Comparison of ENCODE assay signal across 8 mouse cellular contexts in genomic region chr13:68601184-68601583, GRCm38 (mm10). TPM values are rescaled to one million over a fixed set of nuclear protein-coding genes. Genes with fewer than 3 reads are reported as not detected.
DNase-seq lines count a peak whose midpoint lies in the region; ATAC-seq and TF ChIP-seq lines count a peak whose summit lies in the region.

No protein-coding gene starts in this region.

- peak; percentile 18 for TF ChIP-seq CTCF in liver, embryonic 14.5 days (IDR thresholded peaks at IDR 0.05; ENCODE audit: low read depth)

- WGBS in liver, embryonic 14.5 days (ENCODE audit: insufficient replicate concordance) = 29% methylated on average over 6 of the region's 6 CpGs
- 31% methylated on average over 6 of the region's 6 CpGs for WGBS in liver, embryonic 12.5 days (ENCODE audit: insufficient replicate concordance)
- 9% methylated on average over 6 of the region's 6 CpGs for WGBS in neural tube, embryonic 15.5 days

- H3K4me3 ChIP-seq in liver, embryonic 14.5 days (ENCODE audit: insufficient read depth in 1 of 2, low read depth in 2 of 2, low read length in 2 of 2) = no peak overlapping the region
- H3K4me3 ChIP-seq in liver, embryonic 12.5 days = no peak overlapping the region
- no peak overlapping the region for H3K4me3 ChIP-seq in neural tube, embryonic 15.5 days (replicated peaks)

- DNase-seq in frontal cortex, postnatal 25 days (ENCODE audit: low spot score in 2 of 2) = no peak
- no peak for DNase-seq in liver, embryonic 14.5 days (ENCODE audit: low read depth in 3 of 3, low spot score in 3 of 3)
- DNase-seq in kidney, postnatal 4 days = peak; percentile 53 to 67
- DNase-seq in urinary bladder, adult 2 months (ENCODE audit: low spot score) = no peak
- no peak for DNase-seq in testis, postnatal 10 days (ENCODE audit: low spot score)

- no peaks in the 10 kb centered on the region for H3K36me3 ChIP-seq in liver, embryonic 14.5 days (replicated peaks; ENCODE audit: control insufficient read depth, insufficient read depth, low read depth)
- H3K36me3 ChIP-seq in liver, embryonic 12.5 days = no peaks in the 10 kb centered on the region
- no peaks in the 10 kb centered on the region for H3K36me3 ChIP-seq in neural tube, embryonic 15.5 days

- peaks cover 0 to 8% of the 10 kb centered on the region in 2 experiments; a peak in 2 of 4 replicates for H3K4me1 ChIP-seq in liver, embryonic 14.5 days (replicated peaks; ENCODE audit: control insufficient read depth in 2 of 2, insufficient read depth in 2 of 2, low read length in 1 of 2)
- H3K4me1 ChIP-seq in liver, embryonic 12.5 days = peaks cover 33% of the 10 kb centered on the region
- peaks cover 22% of the 10 kb centered on the region for H3K4me1 ChIP-seq in neural tube, embryonic 15.5 days

- TF ChIP-seq EP300 in liver, embryonic 14.5 days (IDR thresholded peaks at IDR 0.05; ENCODE audit: low read depth) = no peak

- no peaks in the 10 kb centered on the region for H3K9me3 ChIP-seq in liver, embryonic 14.5 days (ENCODE audit: control insufficient read depth, low read length)
- no peaks in the 10 kb centered on the region for H3K9me3 ChIP-seq in liver, embryonic 12.5 days (replicated peaks)
- no peaks in the 10 kb centered on the region for H3K9me3 ChIP-seq in neural tube, embryonic 15.5 days (replicated peaks)

- no peak overlapping the region for H3K9ac ChIP-seq in liver, embryonic 14.5 days (replicated peaks)
- H3K9ac ChIP-seq in liver, embryonic 12.5 days = no peak overlapping the region
- no peak overlapping the region for H3K9ac ChIP-seq in neural tube, embryonic 15.5 days (replicated peaks)

- ATAC-seq in frontal cortex, adult (ENCODE audit: low TSS enrichment) = peak; percentile 46
- ATAC-seq in liver, embryonic 14.5 days (ENCODE audit: insufficient read depth) = no peak
- no peak for ATAC-seq in liver, embryonic 12.5 days
- peak; percentile 59 for ATAC-seq in neural tube, embryonic 15.5 days (ENCODE audit: low FRiP score)

- no peak overlapping the region for H3K27ac ChIP-seq in liver, embryonic 14.5 days
- no peak overlapping the region for H3K27ac ChIP-seq in liver, embryonic 12.5 days
- H3K27ac ChIP-seq in neural tube, embryonic 15.5 days (replicated peaks) = peak overlapping the region; percentile 54

- no peak overlapping the region for H3K4me2 ChIP-seq in liver, embryonic 14.5 days (ENCODE audit: low read depth)
- H3K4me2 ChIP-seq in liver, embryonic 12.5 days = no peak overlapping the region
- H3K4me2 ChIP-seq in neural tube, embryonic 15.5 days = peak overlapping the region; percentile 26; the same call in 1 of the 2 replicates

- no peaks in the 10 kb centered on the region for H3K27me3 ChIP-seq in liver, embryonic 14.5 days (ENCODE audit: control insufficient read depth, insufficient read depth, low read length)
- 0 out of 2 replicates have a peak, but pooled peaks cover 7% of the 10 kb centered on the region for H3K27me3 ChIP-seq in liver, embryonic 12.5 days (replicated peaks)
- H3K27me3 ChIP-seq in neural tube, embryonic 15.5 days (replicated peaks) = no peaks in the 10 kb centered on the region

RNA-seq across cellular contexts. Expression of gene 1700001L19Rik, which starts 4.0 kb away (rescaled TPM):
- polyA plus RNA-seq in liver, embryonic 14.5 days (2012; rRNA removed) = not detected in 2 replicates
- not detected in 2 replicates for polyA plus RNA-seq in liver, embryonic 14.5 days (2014; fragmentation: Nextera tagmentation; extraction: Ambion mirVana)
- not detected in 2 replicates for polyA plus RNA-seq in liver, embryonic 12.5 days (2016; fragmentation: Nextera tagmentation; extraction: Ambion mirVana)
- polyA plus RNA-seq in neural tube, embryonic 15.5 days (2015; fragmentation: Nextera tagmentation; extraction: Ambion mirVana) = 4.8 and 5.9 TPM in 2 replicates
- 0.08 and 0.19 TPM in 2 replicates for polyA plus RNA-seq in urinary bladder, adult 2 months (2012; rRNA removed)

RNA-seq across cellular contexts. Expression of gene Fastkd3, which starts 19.1 kb away (rescaled TPM):
- 5.7 and 7.3 TPM in 2 replicates for polyA plus RNA-seq in liver, embryonic 14.5 days (2012; rRNA removed)
- polyA plus RNA-seq in liver, embryonic 14.5 days (2014; fragmentation: Nextera tagmentation; extraction: Ambion mirVana) = 13.6 and 16.6 TPM in 2 replicates
- polyA plus RNA-seq in liver, embryonic 12.5 days (2016; fragmentation: Nextera tagmentation; extraction: Ambion mirVana) = 22.6 and 22.7 TPM in 2 replicates
- polyA plus RNA-seq in neural tube, embryonic 15.5 days (2015; fragmentation: Nextera tagmentation; extraction: Ambion mirVana) = 19.5 and 24.3 TPM in 2 replicates
- polyA plus RNA-seq in urinary bladder, adult 2 months (2012; rRNA removed) = 12.4 and 13.7 TPM in 2 replicates

RNA-seq across cellular contexts. Expression of gene Mtrr, which starts 19.2 kb away (rescaled TPM):
- polyA plus RNA-seq in liver, embryonic 14.5 days (2012; rRNA removed) = 6.1 and 7.8 TPM in 2 replicates
- 8.1 and 9.8 TPM in 2 replicates for polyA plus RNA-seq in liver, embryonic 14.5 days (2014; fragmentation: Nextera tagmentation; extraction: Ambion mirVana)
- polyA plus RNA-seq in liver, embryonic 12.5 days (2016; fragmentation: Nextera tagmentation; extraction: Ambion mirVana) = 23.9 and 24.2 TPM in 2 replicates
- 14.5 and 15.8 TPM in 2 replicates for polyA plus RNA-seq in neural tube, embryonic 15.5 days (2015; fragmentation: Nextera tagmentation; extraction: Ambion mirVana)
- 11.9 and 13.5 TPM in 2 replicates for polyA plus RNA-seq in urinary bladder, adult 2 months (2012; rRNA removed)

Comparison
In these comparisons a context has a peak if more than half of its experiments do, and no peak if none do; other contexts are left out.
1. ATAC-seq: peak in frontal cortex, adult (single experiment) and neural tube, embryonic 15.5 days (single experiment); none in liver, embryonic 14.5 days (single experiment) and liver, embryonic 12.5 days (single experiment).
2. DNase-seq: peak in kidney, postnatal 4 days (2 of 2); none in frontal cortex, postnatal 25 days (0 of 2), liver, embryonic 14.5 days (0 of 3), urinary bladder, adult 2 months (single experiment) and testis, postnatal 10 days (single experiment).